Mouse (Mus musculus) midbrain, embryonic 12.5 days (tissue): ENCODE measurements around the gene Smim14. TPM values are rescaled to one million over a fixed set of nuclear protein-coding genes. Genes with fewer than 3 reads are reported as not detected.

Experiments
- ATAC-seq: fragments of 200-750 bp; cut with Nextera tagmentation; 2 replicates; pipeline ENCODE4 v1.8.0; 2017; ENCODE audit warnings: low read depth, moderate TSS enrichment, moderate library complexity; ENCODE audit not compliant: low FRiP score
- H3K27ac ChIP-seq: fragments of 300-500 bp; sonication (generic); replicated peaks from 2 replicates; pipeline ENCODE4 v1.5.1; 2016; ENCODE audit warnings: mild to moderate bottlenecking
- H3K27me3 ChIP-seq: fragments of 300-500 bp; sonication (generic); 2 replicates; pipeline ENCODE4 v1.6.1; 2016; ENCODE audit warnings: mild to moderate bottlenecking
- H3K36me3 ChIP-seq: fragments of 300-500 bp; sonication (generic); 2 replicates; pipeline ENCODE4 v1.6.1; 2016
- H3K4me1 ChIP-seq: fragments of 300-500 bp; sonication (generic); 2 replicates; pipeline ENCODE4 v1.6.1; 2016
- H3K4me2 ChIP-seq: fragments of 300-500 bp; sonication (generic); replicated peaks from 2 replicates; pipeline ENCODE4 v1.6.1; 2016; ENCODE audit warnings: mild to moderate bottlenecking, moderate library complexity
- H3K4me3 ChIP-seq: fragments of 300-500 bp; sonication (generic); 2 replicates; pipeline ENCODE4 v1.5.1; 2016; ENCODE audit warnings: mild to moderate bottlenecking
- H3K9ac ChIP-seq: fragments of 300-500 bp; sonication (generic); replicated peaks from 2 replicates; pipeline ENCODE4 v1.6.1; 2016; ENCODE audit warnings: mild to moderate bottlenecking, moderate library complexity
- H3K9me3 ChIP-seq: fragments of 300-500 bp; sonication (generic); 2 replicates; pipeline ENCODE4 v1.6.1; 2016; ENCODE audit warnings: mild to moderate bottlenecking
- WGBS: fragments of 180-500 bp; shearing (Covaris S2); methylation state at CpG from one replicate; pipeline ENCODE4 v1.1.7; 2016; 5-methylcytosine and 5-hydroxymethylcytosine counted together
- polyA plus RNA-seq: library from polyadenylated mRNA; unstranded; fragments of >200 nt; fragmentation: Nextera tagmentation; extraction: Ambion mirVana; gene quantifications from 2 replicates; pipeline ENCODE4 v1.2.1, GENCODE M21; 2016

Smim14 gene
- polyA plus RNA-seq, result 117 and 118 TPM in 2 replicates

- WGBS, result under 1% methylated on average over 64 of the region's 66 CpGs
- Histone ChIP-seq H3K9me3 (no peaks in the 10 kb centered on the region), H3K4me2 (peak within 1 kb of the TSS; percentile 60), H3K9ac (peak within 1 kb of the TSS; percentile 99), H3K4me1 (peaks cover 20% of the 10 kb centered on the region), H3K36me3 (no peaks in the 10 kb centered on the region), H3K4me3 (peak within 1 kb of the TSS; percentile 93), H3K27ac (peak within 1 kb of the TSS; percentile 99), H3K27me3 (no peaks in the 10 kb centered on the region)
- ATAC-seq, result peak; percentile 96
These were observed at the start of gene Smim14, which contains the start of gene Ube2k for GRCm38 (mm10) chr5:65536751-65537419. Smim14 (minus strand) TSS chr5:65537184. Ube2k (plus strand) TSS chr5:65537233.

- Histone ChIP-seq H3K4me1 (no peaks in the 10 kb centered on the region), H3K36me3 (peaks cover 20% of the 10 kb centered on the region), H3K4me2 (no peak overlapping the region), H3K4me3 (no peak overlapping the region), H3K27me3 (no peaks in the 10 kb centered on the region), H3K9ac (no peak overlapping the region), H3K9me3 (no peaks in the 10 kb centered on the region), H3K27ac (no peak overlapping the region)
- ATAC-seq, result no peak
- whole genome bisulfite sequencing, result 92% methylated on average over 5 of the region's 5 CpGs
These were observed 49.3 kb upstream of the Smim14 start for GRCm38 (mm10) chr5:65586291-65586690.

- no peaks in the 10 kb centered on the region for H3K9me3 ChIP-seq
- no peaks in the 10 kb centered on the region for H3K27me3 ChIP-seq
- H3K4me3 ChIP-seq, result no peak overlapping the region
- no peaks in the 10 kb centered on the region for H3K4me1 ChIP-seq
- H3K4me2 ChIP-seq, result no peak overlapping the region
- peaks cover 8% of the 10 kb centered on the region; the same call in 1 of the 2 replicates for H3K36me3 ChIP-seq
- ATAC-seq, result no peak
- H3K27ac ChIP-seq, result no peak overlapping the region
- no peak overlapping the region for H3K9ac ChIP-seq
- 88% methylated on average over 3 of the region's 3 CpGs for WGBS
These were observed 41.6 kb upstream of the Smim14 start for GRCm38 (mm10) chr5:65578545-65578944.

GRCm38 (mm10) chr5:65575896-65576295, 38.9 kb upstream of the Smim14 start:
- ATAC-seq, result no peak
- Histone ChIP-seq H3K4me2 (no peak overlapping the region), H3K36me3 (peaks cover 9% of the 10 kb centered on the region; the same call in 1 of the 2 replicates), H3K9ac (no peak overlapping the region), H3K27ac (no peak overlapping the region), H3K27me3 (no peaks in the 10 kb centered on the region), H3K4me3 (no peak overlapping the region), H3K4me1 (no peaks in the 10 kb centered on the region), H3K9me3 (no peaks in the 10 kb centered on the region)
- 81% methylated on average over 2 of the region's 2 CpGs for WGBS

GRCm38 (mm10) chr5:65574876-65575275, 37.9 kb upstream of the Smim14 start:
- 95% methylated on average over 2 of the region's 2 CpGs for WGBS
- no peak overlapping the region for H3K4me3 ChIP-seq
- H3K9me3 ChIP-seq, result no peaks in the 10 kb centered on the region
- no peak overlapping the region for H3K27ac ChIP-seq
- H3K4me2 ChIP-seq, result no peak overlapping the region
- no peak overlapping the region for H3K9ac ChIP-seq
- H3K36me3 ChIP-seq, result peaks cover 10% of the 10 kb centered on the region; the same call in 1 of the 2 replicates
- no peak for ATAC-seq
- H3K27me3 ChIP-seq, result no peaks in the 10 kb centered on the region
- H3K4me1 ChIP-seq, result no peaks in the 10 kb centered on the region

- WGBS, result 88% methylated on average over 2 of the region's 2 CpGs
- Histone ChIP-seq H3K4me1 (peaks cover 8% of the 10 kb centered on the region), H3K9ac (no peak overlapping the region), H3K27ac (no peak overlapping the region), H3K9me3 (no peaks in the 10 kb centered on the region), H3K4me3 (no peak overlapping the region), H3K36me3 (peaks cover 10% of the 10 kb centered on the region; the same call in 1 of the 2 replicates), H3K27me3 (no peaks in the 10 kb centered on the region), H3K4me2 (no peak overlapping the region)
- no peak for ATAC-seq
These were observed 28.5 kb upstream of the Smim14 start for GRCm38 (mm10) chr5:65565486-65565885.

GRCm38 (mm10) chr5:65561125-65561893, 24.3 kb upstream of the Smim14 start:
- 28% methylated on average over 19 of the region's 20 CpGs for WGBS
- ATAC-seq, result no peak
- no peak overlapping the region for H3K4me2 ChIP-seq
- peaks cover 8% of the 10 kb centered on the region for H3K4me1 ChIP-seq
- no peak overlapping the region for H3K9ac ChIP-seq
- no peaks in the 10 kb centered on the region for H3K27me3 ChIP-seq
- H3K36me3 ChIP-seq, result no peaks in the 10 kb centered on the region
- H3K4me3 ChIP-seq, result no peak overlapping the region
- H3K9me3 ChIP-seq, result no peaks in the 10 kb centered on the region
- 0 out of 2 replicates have a peak overlapping the region, but pooled peaks have one; percentile 25 for H3K27ac ChIP-seq

GRCm38 (mm10) chr5:65557109-65557508, 20.1 kb upstream of the Smim14 start:
- no peak for ATAC-seq
- Histone ChIP-seq H3K9me3 (no peaks in the 10 kb centered on the region), H3K27ac (no peak overlapping the region), H3K4me3 (no peak overlapping the region), H3K9ac (no peak overlapping the region), H3K27me3 (no peaks in the 10 kb centered on the region), H3K4me2 (no peak overlapping the region), H3K4me1 (peaks cover 8% of the 10 kb centered on the region), H3K36me3 (peaks cover 9% of the 10 kb centered on the region; the same call in 1 of the 2 replicates)

GRCm38 (mm10) chr5:65549677-65550076, 12.7 kb upstream of the Smim14 start:
- Histone ChIP-seq H3K27me3 (no peaks in the 10 kb centered on the region), H3K4me1 (no peaks in the 10 kb centered on the region), H3K4me3 (no peak overlapping the region), H3K4me2 (no peak overlapping the region), H3K9ac (no peak overlapping the region), H3K27ac (no peak overlapping the region), H3K9me3 (no peaks in the 10 kb centered on the region), H3K36me3 (peaks cover 9% of the 10 kb centered on the region; the same call in 1 of the 2 replicates)
- no peak for ATAC-seq
- 96% methylated on average over 1 of the region's 1 CpGs for WGBS

GRCm38 (mm10) chr5:65544616-65545015, 7.6 kb upstream of the Smim14 start:
- H3K27ac ChIP-seq, result no peak overlapping the region
- no peaks in the 10 kb centered on the region for H3K27me3 ChIP-seq
- no peak for ATAC-seq
- peaks cover 2% of the 10 kb centered on the region; the same call in 1 of the 2 replicates for H3K4me1 ChIP-seq
- H3K4me3 ChIP-seq, result no peak overlapping the region
- no peak overlapping the region for H3K9ac ChIP-seq
- no peak overlapping the region for H3K4me2 ChIP-seq
- WGBS, result 96% methylated on average over 2 of the region's 2 CpGs
- H3K36me3 ChIP-seq, result no peaks in the 10 kb centered on the region
- H3K9me3 ChIP-seq, result no peaks in the 10 kb centered on the region

- Histone ChIP-seq H3K27ac (no peak overlapping the region), H3K9me3 (no peaks in the 10 kb centered on the region), H3K4me2 (no peak overlapping the region), H3K36me3 (no peaks in the 10 kb centered on the region), H3K4me3 (no peak overlapping the region), H3K27me3 (no peaks in the 10 kb centered on the region), H3K4me1 (peaks cover 11% of the 10 kb centered on the region), H3K9ac (no peak overlapping the region)
- WGBS, result 98% methylated on average over 1 of the region's 1 CpGs
- ATAC-seq, result no peak
These were observed 6.5 kb upstream of the Smim14 start for GRCm38 (mm10) chr5:65543491-65543890.

- 89% methylated on average over 3 of the region's 3 CpGs for WGBS
- Histone ChIP-seq H3K27me3 (no peaks in the 10 kb centered on the region), H3K4me2 (no peak overlapping the region), H3K4me3 (no peak overlapping the region), H3K27ac (no peak overlapping the region), H3K4me1 (peaks cover 11% of the 10 kb centered on the region), H3K36me3 (no peaks in the 10 kb centered on the region), H3K9me3 (no peaks in the 10 kb centered on the region), H3K9ac (no peak overlapping the region)
- ATAC-seq, result no peak
These were observed 4.9 kb upstream of the Smim14 start for GRCm38 (mm10) chr5:65541889-65542288.
